Mouse (Mus musculus) Patski (cell line): Measurements from ENCODE around the gene Plekhm3. TPM values are rescaled to one million over a fixed set of nuclear protein-coding genes. Genes with fewer than 3 reads are reported as not detected.

ENCODE experiments used
- ATAC-seq: fragments of 100-300 bp; one replicate; pipeline ENCODE4 v1.8.0; 2021
- CTCF ChIA-PET: fragments of 350-600 bp; sonication (Branson Sonifier 250); formaldehyde crosslinking; loops from one replicate; lab custom pipeline; 2022; ENCODE audit warnings: inconsistent platforms; lab: Charles Lee
- POLR2A ChIA-PET: fragments of 350-600 bp; sonication (Branson Sonifier 250); formaldehyde crosslinking; loops from one replicate; lab custom pipeline; 2022; ENCODE audit warnings: antibody characterized with exemption, inconsistent platforms; lab: Charles Lee
- DNase-seq: peaks from one replicate; pipeline ENCODE4 v3.0.0-alpha.2; 2011; ENCODE audit warnings: low read depth, low spot score
- H3K27me3 ChIP-seq: fragments of 371-371 bp; one replicate; pipeline ENCODE4 v1.5.1; 2021
- CTCF ChIP-seq: fragments of 100-300 bp; IDR thresholded peaks from one replicate; pipeline ENCODE4 v1.5.1; 2021
- in situ Hi-C: fragments of 300-500 bp; cut with MboI; formaldehyde crosslinking; loops from 3 replicates; pipeline ENCODE4 v1.11.1; 2018; ENCODE audit warnings: low pct_unique_long_range_greater_than_20kb, mixed read lengths
- polyA plus RNA-seq: library from polyadenylated mRNA; unstranded; gene quantifications from one replicate; pipeline ENCODE4 v1.2.3, GENCODE M21; 2021

Gene Plekhm3
- 10.2 TPM for polyA plus RNA-seq

DNA sequence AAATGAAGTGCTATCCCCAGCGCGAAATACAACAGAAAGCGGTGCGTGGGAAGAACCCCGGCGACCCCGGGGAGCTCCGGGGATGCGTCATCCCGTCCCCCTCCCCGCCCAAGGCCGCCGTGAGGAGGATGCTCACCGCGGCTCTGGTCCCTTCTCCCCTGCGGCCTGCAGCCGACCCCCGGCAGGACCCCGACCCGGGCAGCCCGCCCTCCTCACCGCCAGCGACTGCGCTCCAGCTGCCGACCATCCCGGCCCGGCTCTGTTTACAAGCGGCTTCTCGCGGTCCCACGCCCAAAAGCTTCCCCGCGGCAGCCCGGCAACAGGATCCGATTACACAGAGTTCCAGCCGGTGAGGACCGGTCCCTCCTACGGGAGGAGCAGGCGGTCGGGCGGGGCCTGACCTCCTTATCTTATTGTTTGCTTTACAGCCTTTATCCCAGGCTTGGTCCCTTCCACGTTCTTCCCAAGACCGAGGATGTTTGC lies at the start of gene Plekhm3:
Gene Plekhm3, minus strand, starts transcription at position 346 of the 483 bp plus-strand sequence.
- ChIA-PET CTCF (interaction anchor here (0.8 to 1.6 kb wide), 3 partner anchors 9 to 239 kb away, joined by 3 to 4 read pairs (median 3); no protein-coding TSS in a partner anchor), POLR2A (interaction anchor here (0.8 to 1.2 kb wide), 5 partner anchors 15 to 239 kb away, joined by 3 to 8 read pairs (median 4); no protein-coding TSS in a partner anchor)
- H3K27me3 ChIP-seq = no peaks in the 10 kb centered on the region
- no peak for TF ChIP-seq CTCF
- ATAC-seq = peak; percentile 97
- no peak for DNase-seq
- in situ Hi-C loops = no loop called here

DNA sequence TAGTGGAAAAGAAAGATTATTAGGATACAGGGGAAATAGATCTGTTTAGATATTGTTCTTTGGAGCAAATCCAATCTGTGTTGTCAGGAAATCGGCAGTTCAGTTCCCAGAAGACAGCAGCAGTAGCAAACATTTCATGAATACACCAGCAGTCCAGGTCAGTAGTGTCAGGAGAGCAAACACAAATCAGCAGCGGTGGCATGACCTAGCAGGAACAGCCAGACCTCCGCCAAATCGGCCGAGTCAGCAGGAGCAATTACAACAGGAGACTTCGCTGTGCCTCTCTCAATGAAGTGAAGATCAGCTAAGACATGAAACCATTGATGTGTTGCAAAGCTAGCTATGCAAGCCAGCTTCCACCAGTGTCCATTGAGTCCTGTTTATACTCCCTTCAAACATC lies 49.0 kb upstream of the Plekhm3 start:
- DNase-seq (no peak), ATAC-seq (no peak)
- in situ Hi-C loops = loop anchor here (25.0 kb wide), 1 partner anchor 1343 kb away; no protein-coding TSS in a partner anchor
- ChIA-PET POLR2A (no interaction called here), CTCF (interaction anchor here (1.4 kb wide), 1 partner anchor 29 kb away, joined by 3 read pairs; no protein-coding TSS in a partner anchor)
- TF ChIP-seq CTCF = no peak
- no peaks in the 10 kb centered on the region for H3K27me3 ChIP-seq

DNA sequence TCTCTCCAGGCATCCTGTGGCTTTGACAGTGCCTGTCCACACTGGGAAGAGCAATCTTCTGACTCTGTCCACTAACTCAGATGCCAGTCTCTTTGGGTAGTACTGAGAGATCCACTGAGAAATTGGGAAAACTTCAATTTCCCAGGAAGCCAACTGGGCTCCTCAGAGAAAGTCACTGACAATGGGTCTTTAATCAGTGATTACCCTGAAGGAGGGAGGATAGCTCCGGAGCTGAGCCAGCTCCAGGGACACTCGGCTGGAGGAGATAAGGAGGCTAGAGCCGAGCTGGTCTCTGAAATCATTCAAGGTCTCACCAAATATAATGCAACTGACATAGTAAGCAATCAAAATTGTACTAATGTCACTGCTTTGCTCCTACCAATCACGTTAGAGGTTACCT lies 47.9 kb upstream of the Plekhm3 start:
- in situ Hi-C loops = loop anchor here (25.0 kb wide), 1 partner anchor 1342 kb away; no protein-coding TSS in a partner anchor
- ChIA-PET CTCF (interaction anchor here (1.4 kb wide), 1 partner anchor 30 kb away, joined by 3 read pairs; no protein-coding TSS in a partner anchor), POLR2A (no interaction called here)
- no peak for DNase-seq
- H3K27me3 ChIP-seq = no peaks in the 10 kb centered on the region
- ATAC-seq = no peak
- no peak for TF ChIP-seq CTCF

DNA sequence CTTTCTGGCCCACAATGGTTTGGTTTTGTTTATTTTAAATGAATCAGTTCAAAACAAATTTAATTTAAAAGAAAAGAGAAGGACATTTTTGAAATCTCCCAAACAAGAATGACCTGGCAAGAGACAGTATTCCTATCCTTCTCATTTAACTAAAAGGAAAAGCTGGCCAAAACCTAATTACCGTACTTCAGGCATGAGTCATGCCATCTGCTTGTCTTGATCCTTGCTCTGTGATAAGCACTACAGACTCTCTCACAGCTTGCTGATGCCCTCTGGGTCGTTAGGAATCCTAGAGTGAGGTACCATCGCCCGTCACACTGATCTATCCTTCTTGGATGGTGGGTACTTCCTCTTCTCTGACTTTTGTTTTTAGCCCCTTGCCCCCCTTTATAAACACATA lies 36.6 kb upstream of the Plekhm3 start:
- no peak for TF ChIP-seq CTCF
- POLR2A ChIA-PET = no interaction called here
- ATAC-seq = peak; percentile 78
- in situ Hi-C loops = no loop called here
- DNase-seq = no peak
- H3K27me3 ChIP-seq = no peaks in the 10 kb centered on the region
- CTCF ChIA-PET = interaction anchor here (1.9 kb wide), 1 partner anchor 8 kb away, joined by 8 read pairs; no protein-coding TSS in a partner anchor

DNA sequence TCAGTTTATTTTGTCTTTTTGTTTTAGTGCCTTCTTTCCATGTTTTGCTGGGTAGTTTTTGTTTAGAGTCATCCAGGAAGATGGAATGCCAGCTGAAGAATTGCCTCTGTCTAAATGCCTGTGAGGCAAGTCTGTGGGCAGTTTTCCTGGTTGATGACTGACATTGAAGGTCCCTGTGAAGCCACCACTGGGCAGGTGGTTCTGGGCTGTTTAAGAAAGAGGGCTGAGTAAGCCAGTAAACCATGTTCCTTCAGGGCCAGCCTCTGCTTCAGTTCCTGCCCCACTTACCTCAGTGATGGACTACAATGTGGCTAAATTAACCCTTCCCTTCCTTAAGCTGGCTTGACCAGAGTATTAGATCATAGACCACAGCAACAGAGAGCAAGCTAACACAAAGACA lies 31.6 kb upstream of the Plekhm3 start:
- DNase-seq = no peak
- ATAC-seq = no peak
- H3K27me3 ChIP-seq = no peaks in the 10 kb centered on the region
- ChIA-PET CTCF (interaction anchor here (0.6 to 1.5 kb wide), 2 partner anchors 31 to 268 kb away, joined by 3 read pairs; partner anchors contain the start of gene Plekhm3), POLR2A (no interaction called here)
- in situ Hi-C loops = loop anchor here (10.0 kb wide), 2 partner anchors 273 to 363 kb away; no protein-coding TSS in a partner anchor
- TF ChIP-seq CTCF = no peak

DNA sequence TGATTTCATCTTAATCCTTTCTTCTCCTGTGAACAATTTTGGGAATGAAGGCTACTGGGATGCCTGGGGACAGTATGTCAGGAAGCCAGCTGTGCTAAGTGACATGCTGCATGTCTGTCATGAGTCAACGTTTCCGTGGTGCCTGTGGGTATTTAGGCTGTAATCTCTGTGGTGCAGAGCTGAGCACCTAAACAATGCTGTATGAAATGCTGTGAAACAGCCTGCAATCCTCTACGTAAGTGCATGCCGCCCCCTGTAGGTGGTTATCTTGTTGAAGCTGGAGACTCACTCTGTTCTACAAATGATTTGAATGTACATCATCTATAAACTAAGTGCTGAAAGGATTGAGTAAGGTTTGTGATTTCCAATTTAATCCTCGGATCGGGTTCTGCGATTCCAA lies 29.5 kb upstream of the Plekhm3 start:
- DNase-seq = peak; percentile 6
- in situ Hi-C loops = loop anchor here (10.0 kb wide), 2 partner anchors 271 to 361 kb away; no protein-coding TSS in a partner anchor

DNA sequence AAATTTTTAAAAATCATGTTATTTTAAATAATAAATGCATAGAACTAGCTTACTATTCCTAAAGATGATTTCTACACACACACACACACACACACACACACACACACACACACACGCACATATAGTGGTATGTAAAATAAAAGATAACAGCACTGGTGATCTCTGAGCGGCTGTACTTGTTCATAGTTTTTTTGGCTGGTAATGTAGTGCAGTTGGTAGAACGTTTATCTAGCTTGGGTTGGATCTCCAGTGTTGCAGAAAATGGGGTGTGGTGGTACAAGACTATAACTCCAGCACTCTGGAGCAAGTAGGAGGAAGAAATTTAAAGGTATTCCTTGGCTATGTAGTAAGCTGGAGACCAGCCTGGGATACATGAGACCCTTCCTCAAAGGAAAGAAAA lies 26.6 kb upstream of the Plekhm3 start:
- DNase-seq = no peak
- H3K27me3 ChIP-seq = no peaks in the 10 kb centered on the region
- no peak for TF ChIP-seq CTCF
- ChIA-PET CTCF (interaction anchor here (1.0 to 1.7 kb wide), 7 partner anchors 9 to 366 kb away, joined by 3 to 6 read pairs (median 3); partner anchors contain the start of gene Mettl21a), POLR2A (interaction anchor here (0.6 to 1.2 kb wide), 3 partner anchors 36 to 247 kb away, joined by 3 read pairs; no protein-coding TSS in a partner anchor)
- in situ Hi-C loops = loop anchor here (5.0 to 10.0 kb wide), 3 partner anchors 61 to 358 kb away; no protein-coding TSS in a partner anchor
- no peak for ATAC-seq

More for the DNA sequence above, 29.5 kb upstream of the Plekhm3 start:
- ChIA-PET POLR2A (interaction anchor here (0.6 kb wide), 1 partner anchor 60 kb away, joined by 3 read pairs; no protein-coding TSS in a partner anchor), CTCF (interaction anchor here (0.9 to 2.2 kb wide), 11 partner anchors 10 to 293 kb away, joined by 3 to 11 read pairs (median 4); no protein-coding TSS in a partner anchor)
- peak; percentile 35 for ATAC-seq
- H3K27me3 ChIP-seq = no peaks in the 10 kb centered on the region
- TF ChIP-seq CTCF = peak; percentile 81

DNA sequence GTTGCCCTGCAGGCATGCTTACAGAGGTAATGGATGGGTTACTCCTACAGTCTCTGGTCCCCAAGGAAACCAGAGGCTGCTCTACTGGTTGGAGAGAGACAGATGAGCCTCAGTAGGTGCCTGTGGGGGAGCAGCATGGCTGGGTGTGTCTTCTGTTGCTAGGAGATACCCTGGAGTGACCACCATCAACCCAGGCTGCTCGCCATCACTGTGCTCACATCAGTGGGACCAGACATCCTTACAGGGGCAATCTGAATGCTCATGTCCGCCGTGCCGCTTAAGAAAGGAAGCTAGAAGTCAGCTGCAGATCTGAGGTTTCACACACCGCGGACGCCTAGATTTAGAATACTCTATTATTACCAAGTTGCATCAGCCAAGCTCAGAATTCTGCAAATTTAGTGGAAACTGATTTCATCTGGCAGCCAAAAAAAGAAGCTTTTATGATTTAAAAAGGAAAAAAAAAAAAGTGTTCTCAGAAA lies 21.7 kb upstream of the Plekhm3 start:
- no peak for TF ChIP-seq CTCF
- ChIA-PET CTCF (interaction anchor here (1.1 to 1.5 kb wide), 3 partner anchors 9 to 60 kb away, joined by 3 to 6 read pairs (median 3); no protein-coding TSS in a partner anchor), POLR2A (interaction anchor here (1.4 kb wide), 1 partner anchor 241 kb away, joined by 3 read pairs; the partner anchor contains the start of gene Fzd5)
- no peaks in the 10 kb centered on the region for H3K27me3 ChIP-seq
- no peak for DNase-seq
- in situ Hi-C loops = no loop called here
- ATAC-seq = no peak

DNA sequence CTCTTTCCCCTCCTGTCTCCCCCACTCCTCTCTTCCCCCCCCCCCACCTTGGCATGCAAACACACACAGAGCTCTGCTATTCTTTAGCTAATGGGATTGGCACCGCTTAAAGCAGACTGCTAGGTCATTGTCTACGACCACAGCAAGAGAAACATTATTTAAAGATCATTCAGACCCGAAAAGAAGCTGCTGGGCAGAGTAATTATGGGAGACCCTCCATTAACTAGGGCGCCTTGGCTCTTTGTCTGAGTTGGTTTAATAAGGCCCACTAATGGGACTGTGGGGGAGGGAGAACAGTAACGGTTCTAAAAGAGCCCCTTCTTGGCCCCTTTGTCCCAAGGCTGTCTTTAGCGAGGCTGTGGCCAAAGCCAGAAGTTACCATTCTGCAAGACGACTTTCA lies 18.7 kb upstream of the Plekhm3 start:
- H3K27me3 ChIP-seq = no peaks in the 10 kb centered on the region
- in situ Hi-C loops = no loop called here
- TF ChIP-seq CTCF = no peak
- no peak for ATAC-seq
- POLR2A ChIA-PET = no interaction called here
- no peak for DNase-seq
- CTCF ChIA-PET = interaction anchor here (1.3 kb wide), 1 partner anchor 11 kb away, joined by 4 read pairs; no protein-coding TSS in a partner anchor

DNA sequence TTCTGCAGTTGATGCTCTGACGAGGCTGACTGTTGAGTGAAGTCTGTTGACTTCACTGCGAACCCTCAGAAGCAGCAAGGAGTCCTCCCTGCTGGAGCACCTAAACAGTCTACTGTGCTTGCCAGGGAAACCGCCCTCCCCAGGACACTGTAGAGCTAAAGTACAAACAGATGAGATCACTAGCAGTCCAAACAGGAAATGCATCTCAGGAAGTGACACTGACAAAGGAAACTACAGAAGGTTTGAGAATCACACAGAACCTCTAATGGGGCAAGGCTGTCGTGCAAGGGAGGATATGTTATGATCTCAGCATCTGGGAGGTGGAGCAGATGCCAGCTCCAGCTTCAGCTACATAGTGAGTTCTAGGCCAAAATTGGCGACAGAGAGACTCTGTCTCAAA lies 14.1 kb upstream of the Plekhm3 start:
- CTCF ChIA-PET = interaction anchor here (1.0 to 1.1 kb wide), 2 partner anchors 10 to 29 kb away, joined by 3 read pairs; no protein-coding TSS in a partner anchor
- no peaks in the 10 kb centered on the region for H3K27me3 ChIP-seq
- DNase-seq = no peak
- no peak for TF ChIP-seq CTCF
- ATAC-seq = no peak
- POLR2A ChIA-PET = no interaction called here
- in situ Hi-C loops = no loop called here
